Mouse (Mus musculus) CH12.LX (cell line): ENCODE measurements at regions not wholly inside any gene's neighbourhood (a gene's known extent, or its start where the extent isn't known, plus 50 kb on each side); places are given as distances from the start of the nearest gene placed in this dataset.

Experiments used
- CHD2 ChIP-seq: IDR thresholded peaks from 2 replicates; pipeline ENCODE4 v1.6.1; 2011; ENCODE audit warnings: low read length, improper control_type of control experiment
- CTCF ChIP-seq, 2 experiments: IDR thresholded peaks in 1 of 2; conservative IDR thresholded peaks in 1 of 2; 2 replicates each; pipeline ENCODE4 v1.5.1; 2011 to 2012; ENCODE audit warnings: low read depth in 2 of 2, low read length in 2 of 2, improper control_type of control experiment in 1 of 2, inconsistent platforms in 1 of 2, mild to moderate bottlenecking in 1 of 2, moderate library complexity in 1 of 2
- E2F4 ChIP-seq: IDR thresholded peaks from 2 replicates; pipeline ENCODE4 v1.6.1; 2011; ENCODE audit warnings: low read depth, low read length, improper control_type of control experiment; ENCODE audit not compliant: insufficient replicate concordance
- EP300 ChIP-seq: IDR thresholded peaks from 2 replicates; pipeline ENCODE4 v1.6.1; 2011; ENCODE audit warnings: low read length, improper control_type of control experiment
- ETS1 ChIP-seq: conservative IDR thresholded peaks from 2 replicates; pipeline ENCODE4 v1.6.1; 2012; ENCODE audit warnings: low read depth, mild to moderate bottlenecking, inconsistent platforms, low read length, improper control_type of control experiment, moderate library complexity
- IRF4 ChIP-seq: IDR thresholded peaks from 2 replicates; pipeline ENCODE4 v1.6.1; 2014; ENCODE audit warnings: low read depth, mild to moderate bottlenecking, inconsistent platforms, low read length, improper control_type of control experiment
- MAX ChIP-seq: IDR thresholded peaks from 2 replicates; pipeline ENCODE4 v1.6.1; 2011; ENCODE audit warnings: low read length, improper control_type of control experiment
- NELFE ChIP-seq: IDR thresholded peaks from 2 replicates; pipeline ENCODE4 v1.6.1; 2011; ENCODE audit warnings: low read depth, low read length, improper control_type of control experiment
- PAX5 ChIP-seq: IDR thresholded peaks from 2 replicates; pipeline ENCODE4 v1.6.1; 2012; ENCODE audit warnings: low read length, inconsistent platforms, mixed read lengths
- POLR2A ChIP-seq: IDR thresholded peaks from 2 replicates; pipeline ENCODE4 v1.6.1; 2011; ENCODE audit warnings: low read depth, mild to moderate bottlenecking, improper control_type of control experiment, low read length
- SIN3A ChIP-seq: IDR thresholded peaks from 2 replicates; pipeline ENCODE4 v1.6.1; 2012; ENCODE audit warnings: low read length, improper control_type of control experiment, inconsistent platforms
- USF1 ChIP-seq: IDR thresholded peaks from 2 replicates; pipeline ENCODE4 v1.6.1; 2014; ENCODE audit warnings: low read depth, mild to moderate bottlenecking, inconsistent platforms, low read length, improper control_type of control experiment
- ZC3H11A ChIP-seq: IDR thresholded peaks from 2 replicates; pipeline ENCODE4 v1.6.1; 2012; ENCODE audit warnings: low read depth, mild to moderate bottlenecking, inconsistent platforms, low read length, improper control_type of control experiment
- ZNF384 ChIP-seq: IDR thresholded peaks from 2 replicates; pipeline ENCODE4 v1.6.1; 2012; ENCODE audit warnings: low read depth, low read length, improper control_type of control experiment, inconsistent platforms

DNA sequence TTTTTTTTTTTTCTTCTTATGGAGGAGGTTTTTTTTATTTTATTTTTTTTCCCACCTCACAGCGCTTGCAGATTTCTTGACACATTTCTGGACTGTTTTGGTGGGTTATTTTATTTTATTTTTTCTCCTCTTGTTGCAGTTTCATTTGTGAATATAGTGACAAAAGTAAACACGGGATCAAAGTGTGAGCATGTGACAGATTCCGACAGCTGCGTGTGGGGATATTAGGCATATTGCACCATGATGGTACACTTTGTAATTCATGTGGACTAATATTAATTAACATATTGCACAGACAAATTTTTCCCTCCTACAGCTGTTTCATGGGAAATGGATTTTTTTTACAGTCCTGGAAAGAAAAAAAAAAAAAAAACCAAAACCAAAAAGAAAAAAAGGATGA is 483.2 kb upstream of the Tenm3 start:
- no peak for TF ChIP-seq CTCF (conservative IDR thresholded peaks at IDR 0.05 in 1 of 2, IDR thresholded peaks at IDR 0.05 in 1 of 2; ENCODE audit: low read depth in 2 of 2, low read length in 2 of 2)
- TF ChIP-seq PAX5 = no peak
- no peak for TF ChIP-seq ZNF384
- TF ChIP-seq E2F4 = no peak
- TF ChIP-seq CHD2 = no peak
- TF ChIP-seq USF1 = no peak
- TF ChIP-seq EP300 = no peak
- TF ChIP-seq ZC3H11A = no peak
- no peak for TF ChIP-seq SIN3A
- no peak for TF ChIP-seq MAX
- TF ChIP-seq NELFE = no peak
- no peak for TF ChIP-seq ETS1
- TF ChIP-seq IRF4 = no peak
- no peak for TF ChIP-seq POLR2A
